Mouse (Mus musculus) cortical plate, adult 2 months (tissue): ENCODE measurements around the gene Dbn1.

Source experiments
- CTCF ChIP-seq: fragments of 200-500 bp; IDR thresholded peaks from 2 replicates; pipeline ENCODE4 v1.5.1; 2011; ENCODE audit warnings: mild to moderate bottlenecking, control low read depth, low read length; ENCODE audit not compliant: insufficient read depth; ENCODE audit errors: extremely low read depth
- POLR2A ChIP-seq: fragments of 200-500 bp; IDR thresholded peaks from 2 replicates; pipeline ENCODE4 v1.6.1; 2011; ENCODE audit warnings: mild to moderate bottlenecking, low read length, control low read depth; ENCODE audit not compliant: insufficient read depth; ENCODE audit errors: extremely low read depth

- no peak for TF ChIP-seq POLR2A
- no peak for TF ChIP-seq CTCF
Measured at GRCm38 (mm10) chr13:55495702-55496101, 7.8 kb upstream of the Dbn1 start.
